Mouse (Mus musculus) E14TG2a.4 (cell line): ENCODE measurements around the gene Hist1h3e.

ENCODE experiments used
- CTCF ChIP-seq: conservative IDR thresholded peaks from 2 replicates; pipeline ENCODE4 v1.5.1; 2014; ENCODE audit warnings: low read length
- NANOG ChIP-seq: IDR thresholded peaks from 2 replicates; pipeline ENCODE4 v1.6.1; 2014; ENCODE audit warnings: borderline replicate concordance, low read length, mixed read lengths
- POU5F1 ChIP-seq: IDR thresholded peaks from 2 replicates; pipeline ENCODE4 v1.6.1; 2014; ENCODE audit warnings: low read length, borderline replicate concordance

DNA sequence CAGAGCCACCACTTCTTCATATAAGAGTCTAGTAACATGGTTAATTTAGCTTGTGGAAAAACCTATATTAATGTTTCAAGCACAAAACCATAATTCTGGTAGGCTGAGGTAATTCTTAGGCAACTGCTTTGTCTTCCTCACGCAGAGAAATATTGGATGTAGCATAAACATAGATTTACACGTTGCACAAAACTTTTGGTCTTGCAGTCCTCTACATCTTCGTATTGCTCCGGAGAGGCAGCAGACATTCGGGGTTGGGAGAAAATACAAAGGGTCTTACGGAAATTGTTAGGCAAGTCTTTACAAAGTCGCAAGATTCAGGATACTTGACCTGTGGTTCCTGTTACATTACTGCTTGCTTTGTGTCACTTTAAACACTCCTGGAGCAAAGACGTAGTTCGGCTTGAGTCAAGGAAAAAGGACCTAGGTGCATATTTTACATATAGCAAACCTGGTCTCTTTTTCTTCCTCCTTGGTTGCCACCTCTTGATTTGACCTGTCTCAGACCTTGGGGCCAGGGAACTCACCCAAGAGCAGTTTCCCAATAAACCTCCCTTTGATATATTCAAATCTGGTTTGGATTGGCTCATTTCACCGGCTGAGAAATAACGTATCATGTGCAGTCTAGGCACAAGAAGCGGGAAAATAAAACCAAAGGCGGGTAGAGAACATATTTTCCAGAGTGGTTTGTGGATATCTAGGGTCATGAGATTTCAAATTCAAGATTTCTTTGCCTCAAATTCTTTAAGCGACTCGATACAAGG lies 27.6 kb downstream of the Hist1h3e start:
- TF ChIP-seq CTCF (no peak), POU5F1 (no peak), NANOG (no peak)
